Mouse (Mus musculus): ENCODE results near the gene Rpl36a. TPM values are rescaled to one million over a fixed set of nuclear protein-coding genes. Genes with fewer than 3 reads are reported as not detected.

Gene Rpl36a
- total and polyA plus RNA-seq, 2 experiments from 2014 or later: 169 to 311 TPM

DNA sequence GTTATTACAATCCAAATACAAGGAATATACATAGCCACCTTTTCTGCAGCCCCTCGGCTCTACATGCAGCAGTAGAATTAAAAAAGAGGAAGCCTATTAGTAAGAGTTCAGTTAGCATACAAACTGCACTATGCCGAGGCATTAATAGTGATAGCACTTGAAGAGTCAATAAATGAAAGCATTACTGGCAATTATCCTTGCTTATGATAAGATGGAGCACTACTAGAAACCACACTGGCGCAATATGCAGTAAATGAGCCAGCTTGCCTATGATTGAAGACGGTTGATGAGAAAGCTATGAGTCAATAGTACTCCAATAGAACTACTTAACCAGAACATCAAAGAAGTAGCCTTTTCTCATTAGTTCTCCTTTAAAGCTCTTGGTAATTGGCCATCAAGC, 7.6 kb upstream of the Rpl36a start:
- no peaks in the 10 kb centered on the region for H3K27me3 ChIP-seq (ENCODE audit: insufficient read depth, low read length)
- TF ChIP-seq CTCF (IDR thresholded peaks at IDR 0.05): no peak
- no peak overlapping the region for H3K27ac ChIP-seq (ENCODE audit: low read depth, low read length)
- H3K9ac ChIP-seq (replicated peaks; ENCODE audit: low read length, poor library complexity, severe bottlenecking): no peak overlapping the region
- no peak overlapping the region for H3K4me2 ChIP-seq (ENCODE audit: low read depth, low read length, poor library complexity, severe bottlenecking)
- H3K9me3 ChIP-seq (ENCODE audit: low read length): no peaks in the 10 kb centered on the region
- DNase-seq (ENCODE audit: low spot score): no peak
- no peak for ATAC-seq (ENCODE audit: low FRiP score)
- no peak overlapping the region for H3K4me3 ChIP-seq (ENCODE audit: low read depth, low read length)
- H3K36me3 ChIP-seq (ENCODE audit: insufficient read depth, low read length): no peaks in the 10 kb centered on the region
- H3K4me1 ChIP-seq (ENCODE audit: insufficient read depth, low read length): no peaks in the 10 kb centered on the region
- 89% methylated on average over 4 of the region's 4 CpGs for WGBS

DNA sequence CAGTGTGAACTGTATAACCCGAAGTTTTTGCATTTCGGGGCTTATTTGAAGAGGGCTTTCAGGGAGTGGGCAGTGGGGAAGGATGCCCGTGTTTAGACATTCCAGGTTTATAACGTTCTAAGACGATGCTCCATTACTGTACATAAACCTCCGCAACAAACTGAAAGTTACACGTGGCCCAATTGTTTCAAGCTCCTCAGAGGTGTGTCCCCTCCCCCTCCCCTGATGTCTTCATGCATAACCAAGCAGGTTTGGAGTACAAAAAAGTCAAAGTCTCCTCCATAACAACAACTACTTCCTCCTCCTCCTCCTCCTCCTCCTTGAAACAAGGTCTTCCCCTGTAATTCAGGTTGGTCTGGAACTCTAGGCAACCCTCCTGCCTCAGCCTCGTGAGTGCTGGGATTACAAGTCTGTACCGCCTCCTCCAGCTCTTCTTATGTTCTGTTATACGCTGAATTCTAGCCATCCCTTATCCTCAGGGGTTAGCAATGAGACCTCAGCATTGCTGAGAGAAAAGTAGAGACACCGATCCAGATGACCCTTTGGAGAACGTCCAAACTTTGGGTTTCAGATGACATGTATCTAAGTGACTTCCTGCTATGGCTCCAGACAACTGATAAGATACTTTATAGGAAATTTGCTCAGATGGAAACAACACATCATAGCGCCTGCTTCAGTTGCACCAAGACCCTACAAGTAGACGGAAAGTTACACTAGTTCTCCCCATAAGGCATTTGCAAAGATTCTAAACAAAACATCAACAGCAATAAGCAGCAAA, 4.7 kb upstream of the Rpl36a start:
- DNase-seq (ENCODE audit: low spot score): no peak

DNA sequence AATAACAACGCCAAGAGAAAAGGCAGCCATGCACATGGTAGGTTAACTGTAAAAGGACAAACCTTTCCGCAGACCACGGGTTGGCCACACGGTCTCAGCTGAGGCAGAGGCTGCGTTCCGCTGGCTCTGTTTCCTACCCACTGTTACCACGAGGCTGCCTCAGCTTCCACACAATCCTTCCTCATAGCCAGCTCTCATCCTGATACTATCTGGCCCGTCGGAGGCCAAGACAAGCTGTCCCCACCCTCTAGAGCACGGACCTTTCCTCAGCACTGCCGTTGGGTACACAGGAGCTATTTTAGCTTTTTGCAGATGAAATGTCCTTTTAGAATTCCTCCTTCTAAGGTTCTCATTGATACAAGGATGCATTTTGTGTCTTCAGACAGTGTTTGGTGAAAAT, 3.2 kb upstream of the Rpl36a start:
- no peak overlapping the region for H3K27ac ChIP-seq (ENCODE audit: low read depth, low read length)
- H3K27me3 ChIP-seq (ENCODE audit: insufficient read depth, low read length): no peaks in the 10 kb centered on the region
- ATAC-seq (ENCODE audit: low FRiP score) (no peak), DNase-seq (ENCODE audit: low spot score) (no peak)
- no peak overlapping the region for H3K4me2 ChIP-seq (ENCODE audit: low read depth, low read length, poor library complexity, severe bottlenecking)
- WGBS: 79% methylated on average over 11 of the region's 11 CpGs
- TF ChIP-seq CTCF (IDR thresholded peaks at IDR 0.05): no peak
- no peak overlapping the region for H3K9ac ChIP-seq (replicated peaks; ENCODE audit: low read length, poor library complexity, severe bottlenecking)
- no peaks in the 10 kb centered on the region for H3K4me1 ChIP-seq (ENCODE audit: insufficient read depth, low read length)
- H3K4me3 ChIP-seq (ENCODE audit: low read depth, low read length): no peak overlapping the region
- no peaks in the 10 kb centered on the region for H3K9me3 ChIP-seq (ENCODE audit: low read length)
- H3K36me3 ChIP-seq (ENCODE audit: insufficient read depth, low read length): no peaks in the 10 kb centered on the region

More for the DNA sequence above, 4.7 kb upstream of the Rpl36a start:
- H3K9me3 ChIP-seq (ENCODE audit: low read length): no peaks in the 10 kb centered on the region
- WGBS: 85% methylated on average over 14 of the region's 14 CpGs
- H3K4me3 ChIP-seq (ENCODE audit: low read depth, low read length): no peak overlapping the region
- H3K4me1 ChIP-seq (ENCODE audit: insufficient read depth, low read length): no peaks in the 10 kb centered on the region
- H3K27ac ChIP-seq (ENCODE audit: low read depth, low read length): no peak overlapping the region
- no peak for TF ChIP-seq CTCF (IDR thresholded peaks at IDR 0.05)
- no peaks in the 10 kb centered on the region for H3K36me3 ChIP-seq (ENCODE audit: insufficient read depth, low read length)
- no peak overlapping the region for H3K4me2 ChIP-seq (ENCODE audit: low read depth, low read length, poor library complexity, severe bottlenecking)
- no peak overlapping the region for H3K9ac ChIP-seq (replicated peaks; ENCODE audit: low read length, poor library complexity, severe bottlenecking)
- no peak for ATAC-seq (ENCODE audit: low FRiP score)
- H3K27me3 ChIP-seq (ENCODE audit: insufficient read depth, low read length): no peaks in the 10 kb centered on the region

DNA sequence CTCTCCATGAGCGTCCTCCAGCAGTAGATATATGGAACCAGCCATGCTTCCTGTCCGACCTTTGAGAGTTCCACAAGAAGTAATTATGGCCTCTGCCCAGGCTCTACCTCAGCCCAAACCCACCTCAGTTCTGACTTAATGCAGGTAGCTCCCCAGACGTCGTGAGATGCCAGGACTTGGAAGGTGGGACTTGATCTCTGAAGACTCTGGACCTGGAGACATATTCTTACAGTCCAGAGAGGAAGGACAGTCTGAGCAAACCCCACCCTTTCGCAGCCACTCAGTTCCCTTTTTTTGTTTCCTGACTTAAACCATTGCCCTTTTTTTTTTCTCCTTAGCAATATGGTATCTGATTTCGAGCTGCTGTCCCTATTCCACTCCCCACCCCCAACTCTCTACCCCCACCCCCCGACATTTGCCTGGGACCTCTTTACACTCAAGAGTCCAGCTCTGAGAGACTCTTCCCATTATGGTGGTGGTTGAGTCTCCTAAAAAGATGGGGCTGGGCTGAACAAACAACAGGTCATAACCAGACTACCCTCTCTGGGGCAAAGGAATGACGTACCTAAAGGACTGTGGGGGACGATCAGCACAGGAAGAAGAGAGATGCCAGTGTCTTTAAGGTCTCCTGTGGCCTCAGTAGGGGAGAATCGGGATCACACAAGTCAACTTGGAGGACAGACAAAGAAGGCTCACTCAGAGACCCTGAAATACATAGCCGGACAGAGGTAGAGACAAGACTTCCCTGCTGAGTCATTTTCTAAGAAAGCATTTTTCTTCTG, 2.4 kb upstream of the Rpl36a start, which contains the start of gene Btk:
Btk (minus strand) TSS at position 683 of the 782 bp plus-strand sequence.
- H3K27me3 ChIP-seq (ENCODE audit: insufficient read depth, low read length): no peaks in the 10 kb centered on the region
- DNase-seq (ENCODE audit: low spot score): no peak
- no peak for TF ChIP-seq CTCF (IDR thresholded peaks at IDR 0.05)
- H3K9me3 ChIP-seq (ENCODE audit: low read length): no peaks in the 10 kb centered on the region
- no peak for ATAC-seq (ENCODE audit: low FRiP score)
- H3K36me3 ChIP-seq (ENCODE audit: insufficient read depth, low read length): no peaks in the 10 kb centered on the region
- H3K4me3 ChIP-seq (ENCODE audit: low read depth, low read length): no peak within 1 kb of the TSS
- H3K4me2 ChIP-seq (ENCODE audit: low read depth, low read length, poor library complexity, severe bottlenecking): no peak within 1 kb of the TSS
- H3K9ac ChIP-seq (replicated peaks; ENCODE audit: low read length, poor library complexity, severe bottlenecking): no peak within 1 kb of the TSS
- H3K4me1 ChIP-seq (ENCODE audit: insufficient read depth, low read length): no peaks in the 10 kb centered on the region
- no peak within 1 kb of the TSS for H3K27ac ChIP-seq (ENCODE audit: low read depth, low read length)
- WGBS: 82% methylated on average over 11 of the region's 11 CpGs

DNA sequence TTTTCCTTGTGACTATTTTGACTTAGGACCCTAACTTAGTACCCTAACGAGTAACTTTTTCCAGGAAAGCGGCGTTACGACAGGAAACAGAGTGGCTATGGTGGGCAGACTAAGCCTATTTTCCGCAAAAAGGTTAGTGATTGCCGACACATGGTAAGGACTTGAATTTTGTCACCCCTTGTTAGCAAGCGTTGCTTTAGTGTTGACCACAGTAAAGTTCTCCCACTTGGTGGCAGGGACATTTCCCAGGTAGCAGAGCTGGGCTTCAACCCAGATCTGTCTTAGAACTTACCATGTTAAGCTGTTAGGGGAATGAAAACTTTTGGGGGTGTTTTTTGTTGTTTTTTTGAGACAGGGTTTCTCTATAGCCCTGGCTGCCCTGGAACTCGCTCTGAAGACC, 993 bp downstream of the Rpl36a start:
- Histone ChIP-seq H3K9me3 (ENCODE audit: low read length) (no peaks in the 10 kb centered on the region), H3K4me2 (ENCODE audit: low read depth, low read length, poor library complexity, severe bottlenecking) (peak overlapping the region; percentile 50), H3K4me1 (ENCODE audit: insufficient read depth, low read length) (no peaks in the 10 kb centered on the region), H3K9ac (replicated peaks; ENCODE audit: low read length, poor library complexity, severe bottlenecking) (peak overlapping the region; percentile 40), H3K4me3 (ENCODE audit: low read depth, low read length) (peak overlapping the region; percentile 41), H3K27ac (ENCODE audit: low read depth, low read length) (no peak overlapping the region), H3K27me3 (ENCODE audit: insufficient read depth, low read length) (no peaks in the 10 kb centered on the region), H3K36me3 (ENCODE audit: insufficient read depth, low read length) (no peaks in the 10 kb centered on the region)
- 41% methylated on average over 8 of the region's 8 CpGs for WGBS
- no peak for DNase-seq (ENCODE audit: low spot score)
- no peak for ATAC-seq (ENCODE audit: low FRiP score)
- no peak for TF ChIP-seq CTCF (IDR thresholded peaks at IDR 0.05)

DNA sequence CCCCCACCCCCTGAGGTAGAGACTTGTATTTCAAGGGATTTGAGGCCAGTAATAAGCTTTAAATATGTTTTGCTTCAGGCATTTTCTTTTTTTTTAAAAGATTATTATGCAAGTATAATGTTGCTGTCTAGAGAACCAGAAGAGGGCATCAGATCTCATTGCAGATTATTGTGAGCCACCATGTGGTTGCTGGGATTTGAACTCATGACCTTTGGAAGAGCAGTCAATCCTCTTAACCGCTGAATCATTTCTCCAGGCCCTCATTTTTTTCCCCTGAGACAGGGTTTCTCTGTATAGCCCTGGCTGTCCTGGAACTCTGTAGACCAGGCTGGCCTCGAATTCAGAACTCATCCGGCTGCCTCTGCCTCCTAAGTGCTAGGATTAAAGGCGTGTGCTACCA, 2.8 kb downstream of the Rpl36a start:
- Histone ChIP-seq H3K4me2 (ENCODE audit: low read depth, low read length, poor library complexity, severe bottlenecking) (no peak overlapping the region), H3K27me3 (ENCODE audit: insufficient read depth, low read length) (no peaks in the 10 kb centered on the region), H3K27ac (ENCODE audit: low read depth, low read length) (no peak overlapping the region), H3K9ac (replicated peaks; ENCODE audit: low read length, poor library complexity, severe bottlenecking) (no peak overlapping the region), H3K4me3 (ENCODE audit: low read depth, low read length) (no peak overlapping the region), H3K9me3 (ENCODE audit: low read length) (no peaks in the 10 kb centered on the region), H3K4me1 (ENCODE audit: insufficient read depth, low read length) (no peaks in the 10 kb centered on the region), H3K36me3 (ENCODE audit: insufficient read depth, low read length) (no peaks in the 10 kb centered on the region)
- no peak for ATAC-seq (ENCODE audit: low FRiP score)
- TF ChIP-seq CTCF (IDR thresholded peaks at IDR 0.05): 0 out of 2 replicates have a peak, but pooled peaks have one; percentile 8
- WGBS: 63% methylated on average over 4 of the region's 4 CpGs
- no peak for DNase-seq (ENCODE audit: low spot score)

Data from midbrain, postnatal 0 days (tissue).